11 mouse cellular contexts compared by ENCODE assay signal in the genomic region with DNA sequence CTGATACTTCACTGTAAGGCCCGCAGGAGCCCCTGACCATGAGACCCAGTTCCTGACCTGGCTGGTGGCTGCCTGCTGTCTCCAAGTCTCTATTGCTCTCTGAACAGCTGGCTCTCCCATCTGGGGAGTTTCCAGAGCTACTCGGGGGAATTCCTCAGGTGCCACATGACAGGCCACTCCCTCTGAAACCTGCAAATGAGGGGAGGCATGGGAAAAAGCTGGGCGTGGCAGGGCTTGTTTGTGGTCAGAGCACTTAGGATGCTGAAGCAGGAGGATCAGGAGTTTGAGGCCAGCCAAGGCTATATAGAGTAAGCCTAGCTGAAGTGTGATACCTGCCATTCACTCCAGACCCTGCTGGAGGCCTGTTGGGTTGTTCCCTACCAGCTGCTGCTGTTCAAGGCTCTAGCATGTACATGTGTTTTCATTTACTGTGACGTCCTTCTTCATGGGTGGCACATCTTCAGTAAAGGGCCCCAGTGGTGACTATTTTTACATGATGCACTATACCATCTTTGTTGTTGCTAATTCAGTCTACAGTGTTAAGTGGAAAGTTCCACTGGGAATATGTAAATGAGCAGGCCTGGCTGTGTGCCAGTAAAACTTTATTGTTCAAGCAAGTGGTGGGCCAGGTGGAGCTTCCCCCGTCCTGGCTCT. TPM values are rescaled to one million over a fixed set of nuclear protein-coding genes. Genes with fewer than 3 reads are reported as not detected.
DNase-seq lines count a peak whose midpoint lies in the region; ATAC-seq and TF ChIP-seq lines count a peak whose summit lies in the region.
"Had no signal": no experiment of that assay in that cellular context is flagged by ENCODE, and none has a peak within 500 bp of the region (broad histone marks: within the 10 kb centered on the region; RNA-seq: fewer than 3 reads in every experiment).

No protein-coding gene starts in this region.

- no peaks in the 10 kb centered on the region for H3K9me3 ChIP-seq in liver, postnatal 0 days (ENCODE audit: low read length)
- H3K9me3 ChIP-seq in liver, embryonic 12.5 days (replicated peaks), result no peaks in the 10 kb centered on the region

- no peak for TF ChIP-seq EP300 in liver, postnatal 0 days (IDR thresholded peaks at IDR 0.05; ENCODE audit: low read depth)

- H3K27ac ChIP-seq in liver, postnatal 0 days (ENCODE audit: low read depth), result peak overlapping the region; percentile 77
- H3K27ac ChIP-seq in liver, embryonic 12.5 days, result no peak overlapping the region

- peaks cover 85% of the 10 kb centered on the region for H3K36me3 ChIP-seq in liver, postnatal 0 days (replicated peaks; ENCODE audit: insufficient read depth, low read length)
- H3K36me3 ChIP-seq in liver, embryonic 12.5 days, result peaks cover 100% of the 10 kb centered on the region

- H3K4me3 ChIP-seq in liver, postnatal 0 days (ENCODE audit: low read depth, low read length), result no peak overlapping the region
- no peak overlapping the region for H3K4me3 ChIP-seq in liver, embryonic 12.5 days

- no peak overlapping the region for H3K4me2 ChIP-seq in liver, postnatal 0 days (ENCODE audit: low read depth, low read length)
- H3K4me2 ChIP-seq in liver, embryonic 12.5 days, result no peak overlapping the region

- H3K27me3 ChIP-seq in liver, postnatal 0 days (ENCODE audit: insufficient read depth, low read length), result no peaks in the 10 kb centered on the region
- no peaks in the 10 kb centered on the region for H3K27me3 ChIP-seq in liver, embryonic 12.5 days (replicated peaks)

- WGBS in liver, postnatal 0 days (ENCODE audit: insufficient replicate concordance), result 74% methylated on average over 5 of the region's 5 CpGs
- WGBS in liver, embryonic 12.5 days (ENCODE audit: insufficient replicate concordance), result 84% methylated on average over 5 of the region's 5 CpGs

- ATAC-seq in liver, postnatal 0 days, result no peak
- ATAC-seq in liver, embryonic 12.5 days, result no peak
- ATAC-seq in CD4-positive, CD25-positive, alpha-beta regulatory T cell, adult 4 months, result peak; percentile 40

- TF ChIP-seq CTCF in liver, postnatal 0 days (IDR thresholded peaks at IDR 0.05; ENCODE audit: low read depth), result 0 out of 2 replicates have a peak, but pooled peaks have one; percentile 1

- DNase-seq in liver, postnatal 0 days, result no peak
- DNase-seq in R1 (ENCODE audit: low read depth, low spot score), result peak; percentile 87
- peak; percentile 64 for DNase-seq in naive thymus-derived CD4-positive, alpha-beta T cell, adult 2 months (ENCODE audit: low read depth)
- no peak for DNase-seq in Muller cell, postnatal 12 days (ENCODE audit: inconsistent ontology term)
- DNase-seq in adrenal gland, adult 18-20 months (ENCODE audit: low spot score in 2 of 2), result no peak
- DNase-seq: cerebellum, adult 11 months had no signal

- no peaks in the 10 kb centered on the region for H3K4me1 ChIP-seq in liver, postnatal 0 days (ENCODE audit: insufficient read depth)
- H3K4me1 ChIP-seq in liver, embryonic 12.5 days, result peaks cover 6% of the 10 kb centered on the region; the same call in 1 of the 2 replicates

- no peak overlapping the region for H3K9ac ChIP-seq in liver, postnatal 0 days (replicated peaks)
- H3K9ac ChIP-seq in liver, embryonic 12.5 days, result no peak overlapping the region

RNA-seq across cellular contexts. Expression of gene Ddx54, which starts 9.8 kb away (rescaled TPM):
- 14.0 and 15.1 TPM in 2 replicates for polyA plus RNA-seq in liver, postnatal 0 days (2015; fragmentation: Nextera tagmentation; extraction: Ambion mirVana)
- 35.0 and 36.3 TPM in 2 replicates for polyA plus RNA-seq in liver, embryonic 12.5 days (2016; fragmentation: Nextera tagmentation; extraction: Ambion mirVana)
- polyA plus RNA-seq in CD4-positive, CD25-positive, alpha-beta regulatory T cell, adult 4 months (2017; shearing (Covaris generic)), result 10 to 100 TPM; 14.4 to 18.6 TPM
- 10 to 100 TPM; 44.1 to 57.6 TPM for total RNA-seq in adrenal gland, adult 18-20 months (2021)

RNA-seq across cellular contexts. Expression of gene Rita1, which starts 9.9 kb away (rescaled TPM):
- polyA plus RNA-seq in liver, postnatal 0 days (2015; fragmentation: Nextera tagmentation; extraction: Ambion mirVana), result 3.1 and 3.4 TPM in 2 replicates
- 7.3 and 8.4 TPM in 2 replicates for polyA plus RNA-seq in liver, embryonic 12.5 days (2016; fragmentation: Nextera tagmentation; extraction: Ambion mirVana)
- polyA plus RNA-seq in CD4-positive, CD25-positive, alpha-beta regulatory T cell, adult 4 months (2017; shearing (Covaris generic)), result 1 to 10 TPM; 2.2 to 6.3 TPM
- 10 to 100 TPM; 14.2 to 16.9 TPM for total RNA-seq in adrenal gland, adult 18-20 months (2021)

RNA-seq across cellular contexts. Expression of gene Cfap73, which starts 11.7 kb away (rescaled TPM):
- not detected in 2 replicates for polyA plus RNA-seq in liver, postnatal 0 days (2015; fragmentation: Nextera tagmentation; extraction: Ambion mirVana)
- not detected in 2 replicates for polyA plus RNA-seq in liver, embryonic 12.5 days (2016; fragmentation: Nextera tagmentation; extraction: Ambion mirVana)
- polyA plus RNA-seq in CD4-positive, CD25-positive, alpha-beta regulatory T cell, adult 4 months (2017; shearing (Covaris generic)), result not detected
- total RNA-seq in adrenal gland, adult 18-20 months (2021), result under 1 TPM in 1 of 2 experiments, not detected in 1; 0.33 TPM
- total RNA-seq: heart, postnatal 25 days; left cerebral cortex, adult 18-20 months had no signal
- polyA plus RNA-seq: urinary bladder, adult 2 months had no signal

RNA-seq across cellular contexts. Expression of gene Rasal1, which starts 26.3 kb away (rescaled TPM):
- polyA plus RNA-seq in liver, postnatal 0 days (2015; fragmentation: Nextera tagmentation; extraction: Ambion mirVana), result 0.20 and 0.36 TPM in 2 replicates
- polyA plus RNA-seq in liver, embryonic 12.5 days (2016; fragmentation: Nextera tagmentation; extraction: Ambion mirVana), result 0.19 and 0.20 TPM in 2 replicates
- polyA plus RNA-seq in CD4-positive, CD25-positive, alpha-beta regulatory T cell, adult 4 months (2017; shearing (Covaris generic)), result 10 to 100 TPM in 1 of 2 experiments, 1 to 10 TPM in 1; 7.2 to 15.4 TPM
- 10 to 100 TPM in 1 of 2 experiments, 1 to 10 TPM in 1; 4.3 to 14.1 TPM for total RNA-seq in adrenal gland, adult 18-20 months (2021)
- total RNA-seq: heart, postnatal 25 days had no signal

RNA-seq across cellular contexts. Expression of gene Iqcd, which starts 33.5 kb away (rescaled TPM):
- polyA plus RNA-seq in liver, postnatal 0 days (2015; fragmentation: Nextera tagmentation; extraction: Ambion mirVana), result 0.75 and 0.84 TPM in 2 replicates
- 2.0 and 2.1 TPM in 2 replicates for polyA plus RNA-seq in liver, embryonic 12.5 days (2016; fragmentation: Nextera tagmentation; extraction: Ambion mirVana)
- polyA plus RNA-seq in CD4-positive, CD25-positive, alpha-beta regulatory T cell, adult 4 months (2017; shearing (Covaris generic)), result 1 to 10 TPM in 1 of 2 experiments, under 1 TPM in 1; 0.40 to 1.1 TPM
- total RNA-seq in adrenal gland, adult 18-20 months (2021), result under 1 TPM; 0.36 to 0.48 TPM
- total RNA-seq: heart, postnatal 25 days had no signal

Comparison
In these comparisons a context has a peak if more than half of its experiments do, and no peak if none do; other contexts are left out.
1. DNase-seq: peak in R1 (single experiment) and naive thymus-derived CD4-positive, alpha-beta T cell, adult 2 months (single experiment); none in liver, postnatal 0 days (single experiment), Muller cell, postnatal 12 days (single experiment) and adrenal gland, adult 18-20 months (0 of 2).